Mouse (Mus musculus) midbrain, embryonic 12.5 days (tissue): ENCODE measurements around the gene Zfp82. TPM values are rescaled to one million over a fixed set of nuclear protein-coding genes. Genes with fewer than 3 reads are reported as not detected.

Experiments
- ATAC-seq: fragments of 200-750 bp; cut with Nextera tagmentation; 2 replicates; pipeline ENCODE4 v1.8.0; 2017; ENCODE audit warnings: low read depth, moderate TSS enrichment, moderate library complexity; ENCODE audit not compliant: low FRiP score
- H3K27ac ChIP-seq: fragments of 300-500 bp; sonication (generic); replicated peaks from 2 replicates; pipeline ENCODE4 v1.5.1; 2016; ENCODE audit warnings: mild to moderate bottlenecking
- H3K27me3 ChIP-seq: fragments of 300-500 bp; sonication (generic); 2 replicates; pipeline ENCODE4 v1.6.1; 2016; ENCODE audit warnings: mild to moderate bottlenecking
- H3K36me3 ChIP-seq: fragments of 300-500 bp; sonication (generic); 2 replicates; pipeline ENCODE4 v1.6.1; 2016
- H3K4me1 ChIP-seq: fragments of 300-500 bp; sonication (generic); 2 replicates; pipeline ENCODE4 v1.6.1; 2016
- H3K4me2 ChIP-seq: fragments of 300-500 bp; sonication (generic); replicated peaks from 2 replicates; pipeline ENCODE4 v1.6.1; 2016; ENCODE audit warnings: mild to moderate bottlenecking, moderate library complexity
- H3K4me3 ChIP-seq: fragments of 300-500 bp; sonication (generic); 2 replicates; pipeline ENCODE4 v1.5.1; 2016; ENCODE audit warnings: mild to moderate bottlenecking
- H3K9ac ChIP-seq: fragments of 300-500 bp; sonication (generic); replicated peaks from 2 replicates; pipeline ENCODE4 v1.6.1; 2016; ENCODE audit warnings: mild to moderate bottlenecking, moderate library complexity
- H3K9me3 ChIP-seq: fragments of 300-500 bp; sonication (generic); 2 replicates; pipeline ENCODE4 v1.6.1; 2016; ENCODE audit warnings: mild to moderate bottlenecking
- WGBS: fragments of 180-500 bp; shearing (Covaris S2); methylation state at CpG from one replicate; pipeline ENCODE4 v1.1.7; 2016; 5-methylcytosine and 5-hydroxymethylcytosine counted together
- microRNA-seq: library from miRNA; unstranded; fragments of <30 nt; microRNA quantifications from one replicate; pipeline ENCODE4, GENCODE M21; 2017
- polyA plus RNA-seq: library from polyadenylated mRNA; unstranded; fragments of >200 nt; fragmentation: Nextera tagmentation; extraction: Ambion mirVana; gene quantifications from 2 replicates; pipeline ENCODE4 v1.2.1, GENCODE M21; 2016

Gene Zfp82
- polyA plus RNA-seq, 1 experiment from 2014 or later, result 11.2 TPM

GRCm38 (mm10) chr7:30008020-30008690 lies 64.5 kb downstream of the Zfp82 start:
- Histone ChIP-seq H3K4me3 (no peak overlapping the region), H3K9me3 (no peaks in the 10 kb centered on the region), H3K27me3 (no peaks in the 10 kb centered on the region), H3K27ac (no peak overlapping the region), H3K4me1 (peaks cover 11% of the 10 kb centered on the region; the same call in 1 of the 2 replicates), H3K9ac (no peak overlapping the region; the same call in 1 of the 2 replicates), H3K4me2 (no peak overlapping the region), H3K36me3 (peaks cover 36% of the 10 kb centered on the region)
- WGBS, result 84% methylated on average over 6 of the region's 6 CpGs
- no peak for ATAC-seq

GRCm38 (mm10) chr7:30007601-30008000 lies 65.1 kb downstream of the Zfp82 start:
- ATAC-seq, result no peak
- H3K36me3 ChIP-seq, result peaks cover 36% of the 10 kb centered on the region
- no peaks in the 10 kb centered on the region for H3K9me3 ChIP-seq
- H3K9ac ChIP-seq, result no peak overlapping the region; the same call in 1 of the 2 replicates
- H3K27ac ChIP-seq, result no peak overlapping the region
- H3K27me3 ChIP-seq, result no peaks in the 10 kb centered on the region
- WGBS, result 100% methylated on average over 1 of the region's 1 CpGs
- peaks cover 11% of the 10 kb centered on the region; the same call in 1 of the 2 replicates for H3K4me1 ChIP-seq
- no peak overlapping the region for H3K4me2 ChIP-seq
- no peak overlapping the region for H3K4me3 ChIP-seq

Small RNA genes within 50 kb of the gene (microRNA-seq; reads per million reads assigned to microRNA genes)
- gene Gm23368, result not detected

Other genes with a start within 250 kb of the Zfp82 start
- 11.8 and 12.4 TPM in 2 replicates for gene Zfp940, start 219.2 kb downstream of the Zfp82 start, polyA plus RNA-seq
- 14.2 and 14.4 TPM in 2 replicates for gene Zfp420, start 212.9 kb downstream of the Zfp82 start, polyA plus RNA-seq
- 14.3 and 15.1 TPM in 2 replicates for gene Zfp27, start 166.3 kb downstream of the Zfp82 start, polyA plus RNA-seq
- gene Zfp383, start 164.7 kb downstream of the Zfp82 start, polyA plus RNA-seq, result 7.6 and 8.9 TPM in 2 replicates
- 14.7 and 18.7 TPM in 2 replicates for gene Zfp74, start 118.8 kb downstream of the Zfp82 start, polyA plus RNA-seq
- gene Zfp568, start 88.9 kb downstream of the Zfp82 start, polyA plus RNA-seq, result 14.0 and 14.1 TPM in 2 replicates
- 7.2 and 7.5 TPM in 2 replicates for gene Zfp14, start 21.5 kb downstream of the Zfp82 start, polyA plus RNA-seq
- 1.0 and 4.5 TPM in 2 replicates for gene Gm26920, start 17.5 kb upstream of the Zfp82 start, polyA plus RNA-seq
- gene Zfp566, start 17.6 kb upstream of the Zfp82 start, polyA plus RNA-seq, result 13.6 and 16.3 TPM in 2 replicates
- gene Zfp260, start 21.9 kb upstream of the Zfp82 start, polyA plus RNA-seq, result 134 and 136 TPM in 2 replicates
- 17.0 and 18.8 TPM in 2 replicates for gene Zfp382, start 49.0 kb upstream of the Zfp82 start, polyA plus RNA-seq
- 19.0 and 20.2 TPM in 2 replicates for gene Zfp146, start 96.8 kb upstream of the Zfp82 start, polyA plus RNA-seq
- gene Cox7a1, start 111.2 kb upstream of the Zfp82 start, polyA plus RNA-seq, result 0.74 and 4.1 TPM in 2 replicates
- gene Capns1, start 125.9 kb upstream of the Zfp82 start, polyA plus RNA-seq, result 59.8 and 61.6 TPM in 2 replicates
- gene Polr2i, start 159.0 kb upstream of the Zfp82 start, polyA plus RNA-seq, result 151 and 156 TPM in 2 replicates
- 257 and 259 TPM in 2 replicates for gene Tbcb, start 159.4 kb upstream of the Zfp82 start, polyA plus RNA-seq
- not detected in 2 replicates for gene Ovol3, start 162.8 kb upstream of the Zfp82 start, polyA plus RNA-seq
- 0.48 and 0.66 TPM in 2 replicates for gene Thap8, start 207.2 kb upstream of the Zfp82 start, polyA plus RNA-seq
- gene Wdr62, start 207.5 kb upstream of the Zfp82 start, polyA plus RNA-seq, result 11.3 and 13.4 TPM in 2 replicates
- gene Clip3, start 218.8 kb upstream of the Zfp82 start, polyA plus RNA-seq, result 76.3 and 88.6 TPM in 2 replicates
- 86.9 and 92.9 TPM in 2 replicates for gene Alkbh6, start 235.8 kb upstream of the Zfp82 start, polyA plus RNA-seq
- gene Syne4, start 241.9 kb upstream of the Zfp82 start, polyA plus RNA-seq, result 17.5 and 19.0 TPM in 2 replicates
- gene E130208F15Rik, start 248.8 kb upstream of the Zfp82 start, polyA plus RNA-seq, result 0.63 TPM in 1 of 2 replicates, not detected in the other